Mouse (Mus musculus) myocyte (in vitro differentiated cells): ENCODE data around the gene Plxna1.

ENCODE experiments used
- CEBPB ChIP-seq: IDR thresholded peaks from 2 replicates; pipeline ENCODE4 v1.6.1; 2011; ENCODE audit warnings: mild to moderate bottlenecking, moderate library complexity; ENCODE audit not compliant: poor library complexity, insufficient read depth, severe bottlenecking
- E2F4 ChIP-seq: IDR thresholded peaks from one replicate; pipeline ENCODE4 v1.6.1; 2011; ENCODE audit warnings: mild to moderate bottlenecking, control low read depth, moderate library complexity; ENCODE audit not compliant: insufficient read depth
- MAX ChIP-seq: IDR thresholded peaks from one replicate; pipeline ENCODE4 v1.6.1; 2011; ENCODE audit warnings: low read depth, mild to moderate bottlenecking, control low read depth
- MYOD1 ChIP-seq, 3 experiments: IDR thresholded peaks; one replicate each; pipeline ENCODE4 v1.6.1; 2011; ENCODE audit warnings: control low read depth in 2 of 3, low read depth in 2 of 3, mild to moderate bottlenecking in 2 of 3, moderate library complexity in 1 of 3; ENCODE audit not compliant: insufficient read length in 2 of 3, control insufficient read depth in 1 of 3
- MYOG ChIP-seq, 3 experiments: IDR thresholded peaks; one replicate each; pipeline ENCODE4 v1.6.1; 2011; ENCODE audit warnings: control low read depth in 2 of 3, low read depth in 2 of 3, mild to moderate bottlenecking in 2 of 3; ENCODE audit not compliant: insufficient read length in 2 of 3, control insufficient read depth in 1 of 3, insufficient read depth in 1 of 3
- POLR2A ChIP-seq: IDR thresholded peaks from one replicate; pipeline ENCODE4 v1.6.1; 2011; ENCODE audit warnings: low read depth, mild to moderate bottlenecking, control low read depth, moderate library complexity; ENCODE audit not compliant: insufficient read length
- POLR2AphosphoS2 ChIP-seq: IDR thresholded peaks from one replicate; pipeline ENCODE4 v1.6.1; 2011; ENCODE audit warnings: low read depth, control low read depth; ENCODE audit not compliant: insufficient read length
- REST ChIP-seq: IDR thresholded peaks from one replicate; pipeline ENCODE4 v1.6.1; 2011; ENCODE audit warnings: mild to moderate bottlenecking, control low read depth, moderate library complexity; ENCODE audit not compliant: insufficient read depth, insufficient read length
- SRF ChIP-seq: IDR thresholded peaks from one replicate; pipeline ENCODE4 v1.6.1; 2011; ENCODE audit warnings: low read depth; ENCODE audit not compliant: control insufficient read depth, insufficient read length
- TCF12 ChIP-seq: IDR thresholded peaks from one replicate; pipeline ENCODE4 v1.6.1; 2011; ENCODE audit warnings: mild to moderate bottlenecking, control low read depth; ENCODE audit not compliant: poor library complexity, insufficient read depth, severe bottlenecking
- TCF3 ChIP-seq: IDR thresholded peaks from one replicate; pipeline ENCODE4 v1.6.1; 2011; ENCODE audit warnings: low read depth, control low read depth; ENCODE audit not compliant: insufficient read length
- USF1 ChIP-seq: IDR thresholded peaks from one replicate; pipeline ENCODE4 v1.6.1; 2011; ENCODE audit warnings: low read depth, mild to moderate bottlenecking, control low read depth, moderate library complexity

DNA sequence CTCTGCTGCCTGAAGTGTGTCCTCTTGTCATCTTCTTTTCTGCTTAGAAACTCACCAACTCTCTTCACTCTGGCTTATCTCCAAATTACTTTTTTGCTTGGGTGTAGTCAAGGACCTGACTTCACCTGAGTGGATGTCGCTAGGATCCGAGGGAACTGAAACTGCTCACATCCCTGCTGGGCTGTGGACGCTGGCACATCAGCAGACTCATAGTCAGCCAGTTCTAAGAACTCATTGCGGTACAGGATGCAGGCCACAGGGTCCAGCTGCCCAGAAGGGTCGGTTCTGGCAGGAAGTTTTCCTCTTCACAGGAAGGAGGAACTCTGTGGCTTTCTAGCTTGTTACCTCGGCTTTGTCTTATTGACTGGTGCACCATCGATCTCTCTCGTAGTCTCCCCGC, 62.6 kb downstream of the Plxna1 start:
- TF ChIP-seq TCF3 (no peak), POLR2A (no peak), USF1 (no peak), MYOD1 (IDR thresholded peaks at IDR 0.05; ENCODE audit: control insufficient read depth in 1 of 3, insufficient read length in 2 of 3, low read depth in 2 of 3) (no peak), POLR2AphosphoS2 (no peak), MYOG (IDR thresholded peaks at IDR 0.05; ENCODE audit: control insufficient read depth in 1 of 3, insufficient read depth in 1 of 3, insufficient read length in 2 of 3, low read depth in 2 of 3) (no peak), MAX (no peak), REST (no peak), SRF (no peak), TCF12 (no peak), CEBPB (no peak), E2F4 (no peak)
